Mouse (Mus musculus): Measurements from ENCODE around the gene Armc5. TPM values are rescaled to one million over a fixed set of nuclear protein-coding genes. Genes with fewer than 3 reads are reported as not detected.

Armc5 gene
- total RNA-seq (2014; fragmentation: Nextera tagmentation) (6.0 and 15.4 TPM in 2 replicates), total RNA-seq (2017) (9.3 and 9.6 TPM in 2 replicates)

DNA sequence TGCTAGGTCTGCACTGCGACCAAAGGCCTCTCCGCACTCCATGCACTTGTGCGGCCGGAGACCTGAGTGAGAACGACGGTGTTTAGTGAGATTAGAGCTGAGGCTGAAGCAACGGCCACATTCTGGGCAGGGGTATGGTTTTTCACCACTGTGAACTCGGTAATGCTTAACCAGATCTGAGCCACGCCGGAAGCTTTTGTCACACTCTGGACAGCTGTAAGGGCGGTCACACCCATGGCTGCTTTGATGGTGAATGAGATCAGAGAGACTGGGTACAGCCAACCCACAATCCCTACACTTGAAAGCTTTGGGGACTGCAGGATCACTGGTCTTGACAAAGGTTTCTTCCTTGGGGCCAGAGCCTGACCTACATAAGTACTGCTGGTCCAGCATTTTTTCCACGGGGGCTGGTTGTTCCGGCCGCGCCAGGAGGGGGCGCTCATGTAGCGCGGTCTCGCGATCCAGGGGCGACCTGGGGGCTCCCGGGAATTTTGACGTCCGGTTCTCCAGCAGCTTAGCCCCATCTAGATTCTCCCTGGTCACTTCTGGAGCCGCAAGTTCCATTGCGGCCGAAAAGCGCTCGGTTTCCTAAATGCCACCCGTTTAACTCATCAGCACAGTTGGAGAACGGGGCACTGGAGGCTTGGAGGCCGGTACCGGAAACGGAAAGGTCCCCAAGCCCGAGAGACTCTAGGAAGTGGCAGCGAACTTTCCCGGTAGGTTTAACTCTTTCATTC, at the start of gene Armc5:
Gene Armc5 (plus strand): TSS at position 487 of the 737 bp plus-strand sequence.
- peak; percentile 17; the same call in 1 of the 2 replicates for ATAC-seq (replicated peaks; ENCODE audit: poor library complexity, severe bottlenecking)

DNA sequence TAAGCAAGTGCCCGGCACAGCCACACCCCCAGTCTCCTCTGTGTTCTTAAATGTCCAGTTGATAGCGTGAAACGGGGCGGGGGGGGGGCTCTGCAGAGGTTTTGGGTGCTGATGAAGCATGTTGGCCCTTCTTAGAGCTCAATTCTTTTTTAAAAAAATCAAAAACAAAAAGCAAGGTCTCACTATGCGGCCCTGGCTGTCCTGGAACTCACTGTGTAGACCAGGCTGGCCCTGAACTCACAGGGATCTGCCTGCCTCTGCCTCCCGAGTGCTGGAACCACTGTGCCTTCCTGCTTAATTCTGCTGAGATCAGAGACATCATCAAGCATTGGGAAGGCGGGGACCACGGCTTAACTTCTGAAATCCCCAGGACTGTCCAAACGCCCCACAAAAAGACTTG, 35.5 kb upstream of the Armc5 start:
- no peak for ATAC-seq (replicated peaks; ENCODE audit: poor library complexity, severe bottlenecking)

DNA sequence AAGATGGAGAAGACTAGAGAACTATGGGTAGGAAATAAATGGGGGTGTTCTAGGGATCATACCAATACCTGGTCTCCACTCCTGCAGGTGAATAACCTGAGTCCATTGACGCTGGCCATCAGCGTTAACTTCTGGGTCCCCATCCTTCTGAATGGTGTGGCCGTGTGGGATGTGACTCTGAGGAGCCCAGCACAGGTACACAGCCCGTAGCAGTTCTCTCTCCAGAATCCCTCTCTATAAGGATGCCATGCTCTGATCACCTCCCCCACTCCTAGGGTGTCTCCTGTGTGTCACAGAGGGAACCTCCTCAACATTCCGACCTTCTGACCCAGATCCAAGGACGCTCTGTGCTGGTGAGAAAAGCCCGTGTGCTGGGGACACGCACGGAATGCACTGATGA, 34.1 kb upstream of the Armc5 start:
- no peak for ATAC-seq (replicated peaks; ENCODE audit: poor library complexity, severe bottlenecking)

DNA sequence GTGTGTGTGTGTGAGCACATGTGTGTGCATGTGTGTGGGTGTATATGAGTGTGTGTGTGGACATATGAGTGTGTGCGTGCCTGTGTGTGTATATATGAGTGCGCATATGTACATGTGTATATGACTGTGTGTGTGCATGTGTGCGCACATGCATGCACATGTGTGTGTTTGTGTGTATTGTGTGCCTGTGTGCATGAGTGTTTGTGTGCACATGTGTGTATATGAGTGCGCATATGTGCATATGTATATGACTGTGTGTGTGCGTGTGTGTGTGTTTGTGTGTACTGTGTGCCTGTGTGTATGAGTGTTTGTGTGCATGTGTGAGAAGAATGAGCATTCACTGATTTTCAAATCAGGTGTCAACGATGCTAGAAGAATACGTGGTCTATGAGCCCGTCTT, 33.0 kb upstream of the Armc5 start:
- ATAC-seq (replicated peaks; ENCODE audit: poor library complexity, severe bottlenecking) = no peak

DNA sequence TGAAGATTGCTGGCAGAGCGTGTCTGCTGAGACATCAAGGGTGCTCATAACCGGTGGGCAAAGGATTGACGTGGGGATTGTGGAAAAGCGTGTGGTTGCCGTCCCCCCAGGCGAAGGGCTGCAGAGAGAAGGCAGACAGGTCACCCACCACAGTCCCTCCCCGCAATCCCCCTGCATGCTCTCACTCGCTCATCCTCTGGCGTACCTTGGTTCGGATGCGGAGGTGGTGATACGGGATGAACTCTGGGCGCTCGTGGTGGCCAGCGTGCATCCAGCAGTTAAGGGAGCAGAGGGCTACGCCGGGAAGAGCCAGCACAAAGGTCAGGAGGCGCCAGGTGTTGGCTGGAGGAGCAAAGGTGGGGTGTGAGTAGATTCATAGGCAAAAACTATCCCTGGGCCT, 31.4 kb upstream of the Armc5 start:
- no peak for ATAC-seq (replicated peaks; ENCODE audit: poor library complexity, severe bottlenecking)

DNA sequence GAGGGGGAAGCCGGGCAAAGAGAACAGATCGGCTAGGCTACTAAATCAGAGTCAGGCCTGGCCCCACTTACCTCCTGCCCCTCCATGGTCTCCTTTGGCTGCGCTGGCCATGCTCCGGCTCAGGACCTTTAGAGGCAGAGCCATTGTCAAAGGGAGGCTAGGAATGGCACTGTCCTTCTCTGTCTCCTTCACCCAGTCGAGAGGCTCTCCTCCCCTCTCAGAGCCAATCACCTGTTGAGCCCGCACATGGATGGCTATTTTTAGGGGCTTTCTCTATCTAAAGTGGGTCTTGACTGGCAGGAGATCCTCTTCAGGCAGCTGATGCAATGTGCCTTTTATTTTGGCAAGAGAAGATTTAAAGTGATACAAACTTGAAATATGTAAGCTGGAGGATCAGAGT, 31.0 kb upstream of the Armc5 start, which contains the start of gene Cox6a2:
Gene Cox6a2 (minus strand): TSS at position 236 of the 400 bp plus-strand sequence.
- no peak for ATAC-seq (replicated peaks; ENCODE audit: poor library complexity, severe bottlenecking)

DNA sequence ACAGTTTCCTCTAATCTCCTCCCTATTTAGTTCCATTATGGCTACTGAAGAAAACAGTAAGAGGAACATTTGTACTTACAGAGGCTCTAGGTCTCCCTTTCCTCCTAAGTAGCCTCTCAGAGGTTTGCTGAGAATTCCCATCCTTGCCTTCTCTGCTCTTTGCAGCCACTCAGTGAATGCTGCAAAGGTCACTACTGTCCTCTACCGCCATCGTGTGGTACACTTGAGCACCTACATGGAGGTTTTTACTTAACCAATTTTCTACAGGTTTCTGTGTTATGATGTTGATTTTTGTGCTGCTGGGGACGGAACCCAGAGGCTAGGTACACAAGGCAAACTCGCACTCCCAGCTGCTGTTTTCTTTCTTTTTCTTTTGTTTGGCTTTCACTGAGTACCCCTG, 29.0 kb upstream of the Armc5 start:
- ATAC-seq (replicated peaks; ENCODE audit: poor library complexity, severe bottlenecking) = peak; percentile 89

DNA sequence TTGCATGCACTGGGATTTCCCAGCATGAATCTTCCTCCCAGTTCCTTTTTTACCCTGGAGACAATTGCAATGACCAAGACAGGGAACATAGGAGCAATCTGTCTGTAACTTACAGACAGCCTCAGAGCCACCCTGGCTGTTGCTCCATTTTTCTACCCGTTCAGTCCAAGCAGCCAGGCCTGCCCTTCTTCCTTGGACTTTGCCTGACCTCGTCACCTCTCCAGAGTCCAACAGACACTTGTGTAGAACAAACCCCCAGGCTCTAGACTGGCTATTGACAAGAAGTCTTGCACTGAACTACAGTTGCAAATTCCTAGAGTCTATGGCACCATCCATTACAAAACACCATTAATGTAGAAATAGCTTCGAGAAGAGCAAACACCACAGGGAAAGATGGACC, 27.3 kb upstream of the Armc5 start:
- no peak for ATAC-seq (replicated peaks; ENCODE audit: poor library complexity, severe bottlenecking)

DNA sequence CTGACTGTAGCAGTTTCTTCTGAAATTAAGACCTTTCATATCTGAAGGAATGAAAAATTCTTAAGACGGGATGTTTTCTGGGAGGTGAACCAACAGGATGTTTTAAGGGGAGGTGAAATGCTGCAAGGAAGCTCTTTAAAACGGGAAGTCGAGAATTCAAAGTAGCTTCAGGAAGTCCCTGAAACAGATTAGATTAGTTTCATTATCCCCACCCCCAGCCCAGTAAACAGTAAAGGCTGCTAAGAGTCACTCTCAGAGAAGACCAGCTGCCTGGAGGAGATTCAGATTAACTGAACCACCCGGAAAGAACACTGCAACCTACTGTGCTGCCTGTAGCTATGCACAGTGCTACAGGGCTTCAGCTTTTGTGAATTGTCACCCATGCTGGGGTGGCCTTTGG, 17.2 kb upstream of the Armc5 start:
- no peak for ATAC-seq (replicated peaks; ENCODE audit: poor library complexity, severe bottlenecking)

DNA sequence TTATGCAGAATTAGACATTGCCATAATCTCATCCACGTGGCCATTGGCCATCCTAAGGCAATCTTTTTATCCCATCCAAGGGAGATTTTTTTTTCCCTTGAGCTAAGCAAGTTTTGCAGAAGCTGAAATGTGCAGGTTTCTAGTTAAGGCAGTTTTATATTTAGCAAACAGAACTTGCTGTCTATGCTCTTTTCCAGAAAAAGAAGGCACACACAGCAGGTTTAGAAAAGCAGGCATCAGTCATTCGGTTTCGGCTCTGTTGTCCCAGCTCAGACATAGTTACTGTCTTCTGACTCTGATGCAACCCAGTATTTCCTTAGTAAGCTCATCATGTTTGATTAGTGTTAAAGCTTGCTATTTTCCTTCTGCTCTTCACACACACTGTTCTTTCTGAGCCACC, 16.2 kb upstream of the Armc5 start:
- no peak for ATAC-seq (replicated peaks; ENCODE audit: poor library complexity, severe bottlenecking)

DNA sequence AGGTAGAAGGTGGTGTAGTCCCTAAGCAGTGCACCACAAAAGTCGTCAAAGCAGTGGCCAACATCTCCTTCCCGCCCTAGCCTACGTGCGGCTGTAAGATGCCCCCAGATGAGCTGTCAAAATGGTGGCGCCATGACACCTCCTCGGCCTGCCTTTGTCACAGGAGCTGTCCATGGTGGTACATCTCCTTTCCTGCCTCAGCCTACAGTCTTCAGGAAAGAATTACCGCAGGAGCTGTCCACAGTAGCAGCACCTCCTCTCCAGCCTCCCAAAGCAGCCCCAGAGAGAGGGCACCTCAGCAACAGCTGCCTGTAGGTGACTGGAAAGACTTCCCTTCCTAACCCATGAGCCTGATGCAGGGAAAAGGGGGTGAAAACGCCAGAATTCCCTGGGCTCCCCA, 5.4 kb upstream of the Armc5 start:
- peak; percentile 87 for ATAC-seq (replicated peaks; ENCODE audit: poor library complexity, severe bottlenecking)

DNA sequence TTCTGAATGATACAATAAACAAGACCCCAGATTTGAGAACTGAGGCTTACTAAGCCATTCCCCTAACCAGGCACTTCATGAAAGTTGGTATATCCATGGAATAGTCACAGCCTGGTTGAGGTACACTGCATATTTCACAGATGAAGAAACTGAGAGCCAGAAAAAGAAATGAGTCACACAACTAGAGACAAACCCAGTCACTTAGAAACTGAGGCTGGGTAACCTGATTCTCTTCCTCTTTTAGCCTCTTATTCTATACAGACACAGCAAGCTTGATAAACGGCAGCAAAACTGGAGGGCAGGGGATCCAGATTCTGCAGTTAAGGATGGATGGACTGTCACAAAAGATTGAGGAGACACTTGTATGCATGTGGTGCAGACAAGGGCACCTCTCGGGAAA, 2.3 kb upstream of the Armc5 start:
- no peak for ATAC-seq (replicated peaks; ENCODE audit: poor library complexity, severe bottlenecking)

DNA sequence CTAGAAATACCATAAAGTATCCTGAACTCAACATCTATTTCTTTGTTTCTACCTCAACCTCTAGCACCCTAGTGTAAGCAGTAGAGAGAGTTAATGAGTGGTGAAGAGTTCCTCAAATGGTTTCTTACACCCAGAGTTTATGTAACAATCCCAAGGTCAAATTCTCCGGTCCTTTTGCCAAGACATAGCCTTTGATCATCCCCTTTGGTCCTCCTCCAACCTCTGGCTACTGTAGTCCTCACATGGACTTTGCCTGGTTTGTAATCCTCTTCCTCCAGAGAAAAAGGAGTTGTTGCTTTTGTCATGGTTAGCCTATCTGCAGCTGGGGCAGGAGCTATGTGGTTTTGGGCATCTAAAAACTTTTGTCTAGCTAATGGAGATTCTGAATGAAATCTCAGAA, 1.7 kb upstream of the Armc5 start:
- ATAC-seq (replicated peaks; ENCODE audit: poor library complexity, severe bottlenecking) = no peak

DNA sequence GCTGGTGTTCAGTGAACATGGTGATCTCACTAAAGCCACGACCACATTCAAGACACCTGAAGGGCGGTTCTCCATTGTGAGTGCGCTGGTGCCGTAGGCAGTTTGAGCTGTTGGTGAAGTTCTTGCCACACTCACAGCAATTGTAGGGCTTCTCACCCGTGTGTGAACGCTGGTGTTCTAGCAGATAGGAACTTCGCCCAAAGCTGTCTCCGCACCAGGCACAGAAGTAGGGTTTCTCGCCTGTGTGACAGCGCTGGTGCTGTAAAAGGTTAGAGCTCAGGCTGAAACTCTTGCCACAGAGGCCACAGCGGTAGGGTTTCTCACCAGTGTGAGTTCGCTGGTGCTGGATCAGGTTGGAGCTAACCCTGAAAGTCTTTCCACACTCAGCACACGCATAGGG, 716 bp upstream of the Armc5 start:
- ATAC-seq (replicated peaks; ENCODE audit: poor library complexity, severe bottlenecking) = no peak

DNA sequence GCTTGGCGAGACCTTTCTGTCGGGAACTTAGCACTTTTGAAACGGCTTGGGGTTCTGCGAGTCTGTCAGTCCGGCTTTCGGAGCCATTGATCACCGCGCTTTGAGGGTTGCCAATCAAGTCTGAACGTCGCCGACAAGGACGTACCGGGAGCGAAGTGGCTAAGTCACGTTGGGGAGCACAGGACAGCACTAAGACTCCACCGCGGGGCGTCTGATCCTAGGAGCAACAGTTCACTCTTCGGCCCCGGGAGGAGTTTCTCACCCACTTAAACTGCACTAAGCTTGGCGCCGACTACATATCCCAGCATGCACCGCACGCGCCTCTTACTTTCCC, 418 bp downstream of the Armc5 start:
- ATAC-seq (replicated peaks; ENCODE audit: poor library complexity, severe bottlenecking) = no peak

DNA sequence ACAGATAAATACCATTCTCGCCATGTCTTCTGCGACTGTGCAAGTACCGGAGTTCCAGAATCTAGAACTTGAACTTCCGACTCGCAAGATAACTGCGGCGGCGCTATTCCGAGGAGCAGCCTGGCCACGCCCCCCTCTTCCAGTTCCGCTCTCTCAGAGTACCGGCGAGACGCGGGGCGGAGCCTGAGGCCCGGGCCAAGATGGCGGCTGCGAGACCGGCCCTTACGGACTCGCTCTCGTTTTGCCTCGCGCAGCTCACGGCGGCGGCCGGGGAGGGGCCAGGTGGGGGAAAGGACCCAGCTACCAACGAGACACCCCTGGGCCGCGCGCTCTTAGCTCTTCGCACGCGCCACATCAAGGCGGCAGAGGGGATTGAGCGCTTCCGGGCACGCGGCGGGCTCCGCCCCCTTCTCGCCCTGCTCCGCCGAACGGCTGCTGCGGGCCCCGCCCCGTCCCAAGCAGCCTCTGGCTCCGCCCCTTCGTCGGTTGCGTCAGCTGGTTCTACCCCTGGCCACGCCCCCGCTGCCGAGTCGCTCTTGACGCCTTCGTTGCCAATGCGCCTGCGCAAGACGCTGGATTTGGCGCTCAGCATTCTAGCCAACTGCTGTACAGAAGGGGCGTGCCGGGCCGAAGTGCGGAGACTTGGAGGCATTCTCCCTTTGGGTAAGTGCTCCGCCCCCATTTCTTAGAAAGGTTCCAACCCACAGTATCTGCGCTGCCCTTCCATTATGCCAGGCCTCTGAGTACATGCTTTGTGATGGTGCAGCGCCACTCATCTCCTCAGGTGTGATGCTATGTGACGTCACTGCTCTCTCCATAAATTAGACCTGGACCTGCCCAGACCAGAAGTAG, 1.0 kb downstream of the Armc5 start, which contains the start of gene 9130023H24Rik:
Gene 9130023H24Rik (minus strand): TSS at position 105 of the 852 bp plus-strand sequence.
- peak; percentile 77 for ATAC-seq (replicated peaks; ENCODE audit: poor library complexity, severe bottlenecking)

DNA sequence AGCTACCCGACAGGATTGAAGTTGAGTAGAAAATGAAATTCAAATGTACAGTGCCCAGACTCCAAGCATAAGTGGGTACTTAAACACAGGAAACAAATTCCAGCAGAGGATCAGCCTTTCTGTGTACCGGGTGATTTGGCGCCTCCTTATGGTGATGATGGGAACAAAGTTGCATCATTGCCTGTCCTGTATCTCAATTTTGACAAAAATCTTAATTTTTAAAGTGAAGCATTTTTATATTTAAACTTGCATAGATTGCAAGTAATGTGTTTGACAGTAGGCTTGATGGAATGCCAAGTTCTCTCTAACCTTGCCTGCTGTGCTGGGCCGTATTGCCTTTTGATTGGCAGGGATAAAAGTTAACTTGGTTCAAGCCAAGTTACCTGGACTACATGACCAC, 1.8 kb downstream of the Armc5 start:
- ATAC-seq (replicated peaks; ENCODE audit: poor library complexity, severe bottlenecking) = no peak

DNA sequence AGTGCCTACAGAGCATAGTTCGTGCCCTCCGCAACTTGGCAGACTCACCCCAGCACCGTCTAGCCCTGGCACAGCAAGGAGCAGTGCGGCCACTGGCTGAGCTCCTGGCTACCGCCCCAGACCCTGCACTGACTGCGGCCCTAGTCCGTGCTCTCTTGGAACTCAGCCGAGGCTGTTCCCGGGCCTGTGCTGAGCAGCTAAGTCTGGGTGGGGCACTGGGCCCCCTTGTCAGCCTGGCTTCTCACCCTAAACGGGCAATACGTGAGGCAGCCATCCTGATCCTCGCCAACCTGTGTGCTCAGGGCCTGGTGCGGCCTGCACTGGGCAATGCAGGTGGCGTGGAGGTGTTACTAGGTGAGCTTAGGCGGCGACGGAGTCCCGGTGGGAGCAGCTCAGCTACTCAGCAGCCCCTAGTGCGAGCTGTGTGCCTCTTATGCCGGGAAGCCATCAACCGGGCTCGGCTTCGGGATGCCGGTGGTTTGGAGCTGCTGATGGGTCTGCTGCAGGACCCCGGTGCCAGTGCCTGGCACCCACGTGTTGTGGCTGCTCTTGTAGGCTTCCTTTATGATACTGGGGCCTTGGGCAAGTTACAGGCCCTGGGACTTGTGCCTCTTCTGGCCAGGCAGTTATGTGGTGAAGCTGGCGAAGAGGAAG, 3.1 kb downstream of the Armc5 start:
- ATAC-seq (replicated peaks; ENCODE audit: poor library complexity, severe bottlenecking) = no peak

DNA sequence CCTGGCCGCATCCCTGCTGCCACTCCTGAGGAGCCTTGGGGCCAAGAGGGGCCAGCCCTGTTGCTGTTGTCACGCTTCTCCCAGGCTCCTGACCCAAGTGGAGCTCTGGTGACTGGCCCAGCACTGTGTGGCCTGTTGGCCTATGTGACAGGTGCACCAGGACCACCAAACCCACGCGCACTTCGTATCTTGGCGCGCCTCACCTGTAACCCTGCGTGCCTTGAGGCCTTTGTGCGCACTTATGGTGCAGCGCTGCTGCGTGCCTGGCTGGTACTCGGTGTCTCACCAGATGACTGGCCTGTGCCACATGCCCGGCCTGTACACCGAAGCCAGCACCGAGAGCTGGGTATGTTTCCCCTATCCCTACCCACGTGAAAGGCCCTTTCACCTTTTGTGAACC, 5.2 kb downstream of the Armc5 start:
- ATAC-seq (replicated peaks; ENCODE audit: poor library complexity, severe bottlenecking) = no peak

DNA sequence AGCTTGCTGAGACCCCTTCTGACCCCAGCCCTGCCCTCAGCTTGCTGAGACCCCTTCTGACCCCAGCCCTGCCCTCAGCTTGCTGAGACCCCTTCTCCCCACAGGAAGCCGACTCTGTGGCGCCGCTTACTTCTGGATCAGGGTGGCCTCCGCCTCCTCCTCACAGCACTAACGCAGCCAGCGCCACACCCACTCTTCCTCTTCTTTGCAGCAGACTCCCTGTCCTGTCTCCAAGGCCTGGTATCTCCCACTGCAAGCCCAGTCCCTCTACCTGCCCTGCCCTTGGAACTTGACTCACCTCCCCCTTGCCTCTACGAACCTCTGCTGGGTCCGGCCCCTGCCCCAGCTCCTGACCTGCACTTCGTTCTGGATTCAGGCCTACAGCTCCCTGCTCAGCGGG, 6.8 kb downstream of the Armc5 start:
- ATAC-seq (replicated peaks; ENCODE audit: poor library complexity, severe bottlenecking) = no peak

DNA sequence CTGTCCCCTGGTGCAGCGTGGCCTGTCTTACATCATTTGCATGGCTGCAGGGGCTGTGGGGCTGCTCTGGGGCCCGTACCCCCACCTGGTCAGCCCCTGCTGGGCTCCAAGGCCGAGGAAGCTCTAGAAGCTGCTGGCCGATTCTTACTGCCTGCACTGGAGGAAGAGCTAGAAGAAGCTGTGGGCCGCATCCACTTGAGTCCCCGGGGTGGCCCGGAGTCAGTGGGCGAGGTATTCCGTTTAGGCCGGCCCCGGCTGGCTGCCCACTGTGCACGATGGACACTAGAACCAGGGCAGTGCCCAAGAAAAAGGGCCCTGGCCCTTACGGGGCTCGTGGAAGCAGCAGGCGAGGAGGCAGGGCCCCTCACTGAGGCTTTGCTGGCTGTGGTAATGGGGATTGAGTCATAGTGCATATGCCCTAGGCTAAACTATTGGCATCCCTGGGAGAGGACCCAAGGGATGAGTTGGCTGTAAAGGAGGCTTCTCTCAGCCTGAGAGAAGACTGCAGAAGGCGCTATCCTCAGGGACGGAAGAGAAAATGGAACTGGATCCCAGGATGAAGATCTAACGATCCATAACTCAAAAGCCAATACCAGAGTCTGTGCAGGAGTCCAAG, 7.4 kb downstream of the Armc5 start:
- ATAC-seq (replicated peaks; ENCODE audit: poor library complexity, severe bottlenecking) = no peak

All from granulocyte monocyte progenitor cell, adult 5-6 weeks (primary cell).